ENCODE assay signal across 9 mouse cellular contexts in the genomic region with DNA sequence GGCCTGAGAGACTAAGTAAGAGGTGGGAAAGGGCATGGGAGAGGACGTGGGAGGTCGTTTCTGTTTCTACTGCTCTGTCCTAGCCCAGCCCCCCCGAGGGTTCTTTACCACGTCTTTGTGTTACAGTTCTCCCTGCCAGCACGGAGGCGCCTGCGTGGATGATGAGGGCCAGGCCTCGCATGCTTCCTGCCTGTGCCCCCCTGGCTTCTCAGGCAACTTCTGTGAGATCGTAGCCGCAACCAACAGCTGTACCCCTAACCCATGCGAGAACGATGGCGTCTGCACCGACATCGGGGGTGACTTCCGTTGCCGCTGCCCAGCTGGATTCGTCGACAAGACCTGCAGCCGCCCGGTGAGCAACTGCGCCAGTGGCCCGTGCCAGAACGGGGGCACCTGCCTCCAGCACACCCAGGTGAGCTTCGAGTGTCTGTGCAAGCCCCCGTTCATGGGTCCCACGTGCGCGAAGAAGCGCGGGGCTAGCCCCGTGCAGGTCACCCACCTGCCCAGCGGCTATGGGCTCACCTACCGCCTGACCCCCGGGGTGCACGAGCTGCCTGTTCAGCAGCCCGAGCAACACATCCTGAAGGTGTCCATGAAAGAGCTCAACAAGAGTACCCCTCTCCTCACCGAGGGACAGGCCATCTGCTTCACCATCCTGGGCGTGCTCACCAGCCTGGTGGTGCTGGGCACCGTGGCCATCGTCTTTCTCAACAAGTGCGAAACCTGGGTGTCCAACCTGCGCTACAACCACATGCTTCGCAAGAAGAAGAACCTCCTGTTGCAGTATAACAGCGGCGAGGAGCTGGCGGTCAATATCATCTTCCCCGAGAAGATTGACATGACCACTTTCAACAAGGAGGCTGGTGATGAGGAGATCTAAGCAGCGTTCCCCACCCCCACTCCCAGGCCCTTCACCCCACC. TPM values are rescaled to one million over a fixed set of nuclear protein-coding genes. Genes with fewer than 3 reads are reported as not detected.
DNase-seq lines count a peak whose midpoint lies in the region; ATAC-seq and TF ChIP-seq lines count a peak whose summit lies in the region.
"Had no signal": no experiment of that assay in that cellular context is flagged by ENCODE, and none has a peak within 500 bp of the region (broad histone marks: within the 10 kb centered on the region; RNA-seq: fewer than 3 reads in every experiment).

No protein-coding gene starts in this region.

- H3K4me2 ChIP-seq in heart, postnatal 0 days (ENCODE audit: low read depth, low read length): peak overlapping the region; percentile 40
- no peak overlapping the region for H3K4me2 ChIP-seq in forebrain, embryonic 11.5 days (ENCODE audit: low read depth, low read length, severe bottlenecking)
- peak overlapping the region; percentile 49 for H3K4me2 ChIP-seq in limb, embryonic 13.5 days (replicated peaks)
- H3K4me2 ChIP-seq in stomach, embryonic 16.5 days (ENCODE audit: low read depth, low read length): peak overlapping the region; percentile 35; the same call in 1 of the 2 replicates

- peak overlapping the region; percentile 16; the same call in 1 of the 2 replicates for H3K4me3 ChIP-seq in heart, postnatal 0 days (ENCODE audit: low read depth, low read length)
- no peak overlapping the region for H3K4me3 ChIP-seq in forebrain, embryonic 11.5 days (ENCODE audit: low read depth, low read length)
- H3K4me3 ChIP-seq in limb, embryonic 13.5 days: peak overlapping the region; percentile 18; the same call in 1 of the 2 replicates
- H3K4me3 ChIP-seq in stomach, embryonic 16.5 days (replicated peaks; ENCODE audit: low read length): peak overlapping the region; percentile 13; the same call in 1 of the 2 replicates

- DNase-seq in heart, postnatal 0 days (ENCODE audit: low spot score): no peak
- no peak for DNase-seq in heart, postnatal 36 days
- DNase-seq in forebrain, embryonic 11.5 days (ENCODE audit: low spot score): peak; percentile 60
- no peak for DNase-seq in frontal cortex, postnatal 14 days (ENCODE audit: low spot score in 2 of 2)
- DNase-seq in gastrocnemius, postnatal 4 days (ENCODE audit: low spot score in 2 of 2): no peak
- no peak for DNase-seq in MN1 (ENCODE audit: low spot score)
- DNase-seq: cerebellum, adult 11-12 months had no signal

- no peak overlapping the region for H3K9ac ChIP-seq in heart, postnatal 0 days (replicated peaks; ENCODE audit: low read depth, low read length)
- H3K9ac ChIP-seq in forebrain, embryonic 11.5 days (ENCODE audit: low read length): no peak overlapping the region
- H3K9ac ChIP-seq in limb, embryonic 13.5 days: peak overlapping the region; percentile 21; the same call in 1 of the 2 replicates
- H3K9ac ChIP-seq in stomach, embryonic 16.5 days (ENCODE audit: low read length): peak overlapping the region; percentile 48

- H3K4me1 ChIP-seq in heart, postnatal 0 days (ENCODE audit: control insufficient read depth, insufficient read depth): no peaks in the 10 kb centered on the region
- H3K4me1 ChIP-seq in forebrain, embryonic 11.5 days (replicated peaks; ENCODE audit: control insufficient read depth, insufficient read depth, low read length): peaks cover 38% of the 10 kb centered on the region
- peaks cover 45% of the 10 kb centered on the region for H3K4me1 ChIP-seq in limb, embryonic 13.5 days
- peaks cover 28% of the 10 kb centered on the region for H3K4me1 ChIP-seq in stomach, embryonic 16.5 days (ENCODE audit: control insufficient read depth, insufficient read depth, low read length)

- TF ChIP-seq EP300 in heart, postnatal 0 days (IDR thresholded peaks at IDR 0.05; ENCODE audit: low read depth): no peak

- 34% methylated on average over 49 of the region's 49 CpGs for WGBS in heart, postnatal 0 days
- 30% methylated on average over 49 of the region's 49 CpGs for WGBS in forebrain, embryonic 11.5 days
- 42% methylated on average over 49 of the region's 49 CpGs for WGBS in limb, embryonic 13.5 days
- 40% methylated on average over 49 of the region's 49 CpGs for WGBS in stomach, embryonic 16.5 days

- ATAC-seq in heart, postnatal 0 days (ENCODE audit: insufficient read depth, low read depth): peak; percentile 8; the same call in 1 of the 2 replicates
- 0 out of 2 replicates have a peak, but pooled peaks have one; percentile 6 for ATAC-seq in forebrain, embryonic 11.5 days (replicated peaks; ENCODE audit: low FRiP score)
- no peak; the same call in 1 of the 2 replicates for ATAC-seq in limb, embryonic 13.5 days (ENCODE audit: low FRiP score, low read depth)
- ATAC-seq in stomach, embryonic 16.5 days (ENCODE audit: insufficient read depth, low FRiP score): no peak

- H3K36me3 ChIP-seq in heart, postnatal 0 days (replicated peaks; ENCODE audit: control insufficient read depth, insufficient read depth, low read length): no peaks in the 10 kb centered on the region
- no peaks in the 10 kb centered on the region for H3K36me3 ChIP-seq in forebrain, embryonic 11.5 days (ENCODE audit: control insufficient read depth, insufficient read depth, low read length)
- H3K36me3 ChIP-seq in limb, embryonic 13.5 days: peaks cover 11% of the 10 kb centered on the region
- no peaks in the 10 kb centered on the region for H3K36me3 ChIP-seq in stomach, embryonic 16.5 days (ENCODE audit: control insufficient read depth, insufficient read depth, low read length)

- no peaks in the 10 kb centered on the region for H3K9me3 ChIP-seq in heart, postnatal 0 days (replicated peaks; ENCODE audit: control insufficient read depth, low read length)
- H3K9me3 ChIP-seq in forebrain, embryonic 11.5 days (ENCODE audit: control insufficient read depth, low read length): no peaks in the 10 kb centered on the region
- H3K9me3 ChIP-seq in limb, embryonic 13.5 days: no peaks in the 10 kb centered on the region
- no peaks in the 10 kb centered on the region for H3K9me3 ChIP-seq in stomach, embryonic 16.5 days (replicated peaks; ENCODE audit: control insufficient read depth, low read length)

- H3K27ac ChIP-seq in heart, postnatal 0 days (ENCODE audit: low read depth): no peak overlapping the region
- no peak overlapping the region for H3K27ac ChIP-seq in forebrain, embryonic 11.5 days (ENCODE audit: low read depth, low read length)
- H3K27ac ChIP-seq in limb, embryonic 13.5 days: no peak overlapping the region
- H3K27ac ChIP-seq in stomach, embryonic 16.5 days (ENCODE audit: low read length): no peak overlapping the region

- TF ChIP-seq CTCF in heart, postnatal 0 days (IDR thresholded peaks at IDR 0.05; ENCODE audit: low read depth): no peak

- peaks cover 62% of the 10 kb centered on the region for H3K27me3 ChIP-seq in heart, postnatal 0 days (ENCODE audit: control insufficient read depth, insufficient read depth, low read length)
- H3K27me3 ChIP-seq in forebrain, embryonic 11.5 days (ENCODE audit: control insufficient read depth, insufficient read depth, low read length): peaks cover 13% of the 10 kb centered on the region
- H3K27me3 ChIP-seq in limb, embryonic 13.5 days: peaks cover 60% of the 10 kb centered on the region
- peaks cover 23% of the 10 kb centered on the region for H3K27me3 ChIP-seq in stomach, embryonic 16.5 days (ENCODE audit: control insufficient read depth, insufficient read depth, low read length)

- intact Hi-C loops in heart, postnatal 36 days (cut with DNase I): no loop called here

RNA-seq across cellular contexts. Expression of gene Dlk1, which starts 7.1 kb away (rescaled TPM):
- total RNA-seq in heart, postnatal 0 days (2014; rRNA removed; ENCODE audit: low replicate concordance): 45.0 and 55.2 TPM in 2 replicates
- polyA plus RNA-seq in heart, postnatal 0 days (2015; fragmentation: Nextera tagmentation; extraction: Ambion mirVana): 55.1 and 62.9 TPM in 2 replicates
- under 1 TPM; 0.22 to 1.00 TPM for total RNA-seq in heart, postnatal 36 days (2021)
- polyA plus RNA-seq in forebrain, embryonic 11.5 days (2014; fragmentation: Nextera tagmentation; extraction: Ambion mirVana): 169 and 191 TPM in 2 replicates
- polyA plus RNA-seq in limb, embryonic 13.5 days (2015; fragmentation: Nextera tagmentation; extraction: Ambion mirVana): 367 and 395 TPM in 2 replicates
- 449 and 542 TPM in 2 replicates for polyA plus RNA-seq in stomach, embryonic 16.5 days (2015; fragmentation: Nextera tagmentation; extraction: Ambion mirVana)
- total RNA-seq in gastrocnemius, postnatal 4 days (2021): 1,000 to 10,000 TPM; 4,057 to 4,187 TPM

Comparison
In these comparisons a context has a peak if more than half of its experiments do, and no peak if none do; other contexts are left out.
1. ATAC-seq: peak in heart, postnatal 0 days (single experiment) and forebrain, embryonic 11.5 days (single experiment); none in limb, embryonic 13.5 days (single experiment) and stomach, embryonic 16.5 days (single experiment).
2. H3K9ac ChIP-seq: peak in limb, embryonic 13.5 days (single experiment) and stomach, embryonic 16.5 days (single experiment); none in heart, postnatal 0 days (single experiment) and forebrain, embryonic 11.5 days (single experiment).